Mouse (Mus musculus): ENCODE data around the gene Mien1. TPM values are rescaled to one million over a fixed set of nuclear protein-coding genes. Genes with fewer than 3 reads are reported as not detected.
A peak's percentile ranks its signal among the peaks of the same experiment; 100 is the strongest.

Gene Mien1
- polyA plus RNA-seq, 1 experiment from 2014 or later: 112 TPM

DNA sequence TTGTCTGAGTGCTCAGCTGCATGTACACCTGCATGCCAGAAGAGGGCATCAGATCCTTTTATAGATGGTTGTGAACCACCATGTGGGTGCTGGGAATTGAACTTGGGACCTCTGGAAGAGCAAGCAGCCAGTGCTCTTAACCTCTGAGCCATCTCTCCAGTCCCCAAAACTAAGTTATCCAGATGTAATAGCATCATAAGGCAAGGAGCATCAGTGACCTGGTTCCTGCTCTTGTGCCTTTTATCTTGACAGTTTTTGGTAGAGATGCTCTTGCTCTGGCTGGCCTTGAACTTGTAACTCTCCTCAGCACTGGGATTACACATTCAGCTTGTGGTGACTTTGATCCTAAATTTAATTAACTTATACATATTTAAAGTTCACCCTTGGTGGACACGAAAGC is 4.9 kb upstream of the Mien1 start:
- Histone ChIP-seq H3K27ac (replicated peaks) (no peak overlapping the region), H3K36me3 (no peaks in the 10 kb centered on the region), H3K27me3 (ENCODE audit: low read depth, poor library complexity, severe bottlenecking) (peaks cover 38% of the 10 kb centered on the region), H3K4me3 (no peak overlapping the region), H3K9me3 (replicated peaks) (no peaks in the 10 kb centered on the region), H3K4me1 (peaks cover 24% of the 10 kb centered on the region)
- DNase-seq (ENCODE audit: low spot score): no peak
- WGBS: 88% methylated on average over 1 of the region's 1 CpGs

DNA sequence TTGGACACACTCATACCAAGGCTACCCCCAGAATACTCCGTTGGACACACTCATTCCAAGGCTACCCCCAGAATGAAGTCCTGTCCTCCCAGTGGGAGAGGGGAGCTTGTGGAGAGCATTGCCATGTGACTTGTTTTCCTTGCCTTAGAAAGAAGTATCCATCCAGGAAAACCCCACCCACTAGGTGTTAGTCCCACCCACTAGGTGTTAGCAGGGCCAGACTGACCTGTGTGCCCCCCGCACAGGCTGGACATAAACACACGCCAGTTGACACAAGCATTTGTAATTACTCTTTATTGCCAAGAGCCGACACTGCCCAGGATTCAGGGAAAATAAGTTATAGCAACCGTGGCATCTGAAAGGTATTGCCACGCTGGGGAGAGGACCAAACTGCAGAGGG is 1.4 kb downstream of the Mien1 start:
- no peak overlapping the region for H3K27ac ChIP-seq (replicated peaks)
- no peaks in the 10 kb centered on the region for H3K27me3 ChIP-seq (ENCODE audit: low read depth, poor library complexity, severe bottlenecking)
- H3K4me3 ChIP-seq: peak overlapping the region; percentile 83; the same call in 1 of the 2 replicates
- H3K9me3 ChIP-seq (replicated peaks): no peaks in the 10 kb centered on the region
- WGBS: 91% methylated on average over 6 of the region's 6 CpGs
- peaks cover 52% of the 10 kb centered on the region for H3K36me3 ChIP-seq
- peaks cover 13% of the 10 kb centered on the region for H3K4me1 ChIP-seq
- DNase-seq (ENCODE audit: low spot score): no peak

DNA sequence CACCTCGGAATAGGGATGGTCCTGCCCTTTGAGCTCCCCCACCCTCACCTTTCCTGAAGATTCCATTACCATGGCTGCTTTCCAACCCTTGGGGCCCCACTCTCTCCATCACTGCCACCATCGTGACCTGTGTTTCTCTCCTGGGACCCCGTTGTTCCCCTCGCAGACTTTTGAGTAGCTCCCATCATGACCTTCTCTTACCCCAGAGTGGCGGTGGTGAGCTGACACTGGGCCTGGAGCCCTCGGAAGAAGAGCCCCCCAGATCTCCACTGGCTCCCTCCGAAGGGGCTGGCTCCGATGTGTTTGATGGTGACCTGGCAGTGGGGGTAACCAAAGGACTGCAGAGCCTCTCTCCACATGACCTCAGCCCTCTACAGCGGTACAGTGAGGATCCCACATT is 3.1 kb downstream of the Mien1 start:
- H3K4me3 ChIP-seq: no peak overlapping the region
- H3K4me1 ChIP-seq: peaks cover 13% of the 10 kb centered on the region
- WGBS: 90% methylated on average over 9 of the region's 9 CpGs
- H3K27me3 ChIP-seq (ENCODE audit: low read depth, poor library complexity, severe bottlenecking): no peaks in the 10 kb centered on the region
- peaks cover 69% of the 10 kb centered on the region for H3K36me3 ChIP-seq
- H3K27ac ChIP-seq (replicated peaks): no peak overlapping the region
- no peaks in the 10 kb centered on the region for H3K9me3 ChIP-seq (replicated peaks)
- DNase-seq (ENCODE audit: low spot score): no peak

DNA sequence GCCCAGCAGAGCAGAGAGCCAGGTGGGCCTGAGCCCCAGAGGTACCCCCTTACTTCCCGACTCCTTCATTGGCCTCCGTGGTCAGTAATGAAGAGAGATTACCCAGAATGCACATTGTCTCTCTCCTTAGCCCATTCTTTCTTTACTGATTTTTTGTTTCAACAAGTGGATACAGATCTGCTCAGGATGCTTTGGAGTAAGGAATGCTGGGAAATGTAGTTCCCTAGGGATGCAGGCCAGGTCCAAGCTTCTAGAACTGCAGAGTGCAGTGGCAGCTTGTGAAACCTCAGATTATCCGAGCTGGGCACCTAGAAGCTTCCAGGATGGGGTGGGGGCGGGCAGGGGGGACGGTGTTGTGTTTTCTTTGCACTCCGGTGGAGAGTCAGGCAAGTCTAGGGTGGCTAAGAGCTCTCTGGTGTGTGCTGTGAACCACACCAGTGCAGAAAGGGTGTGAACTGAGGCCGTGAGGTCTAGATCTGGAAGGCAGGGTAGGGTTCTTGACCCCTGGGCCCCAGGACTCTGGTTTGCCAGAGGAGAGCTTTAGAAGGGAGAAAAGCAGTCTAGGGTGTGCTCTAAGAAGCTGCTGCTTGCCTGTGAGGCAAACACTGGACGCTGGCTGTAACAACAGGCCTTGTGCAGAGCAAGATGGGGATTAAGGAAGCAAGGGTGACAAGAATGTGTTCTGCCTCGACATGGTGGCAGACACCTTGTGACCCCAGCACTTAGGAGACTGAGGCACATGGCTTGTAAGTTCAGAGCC is 6.9 kb downstream of the Mien1 start:
- Histone ChIP-seq H3K9me3 (replicated peaks) (no peaks in the 10 kb centered on the region), H3K4me3 (no peak overlapping the region), H3K27ac (replicated peaks) (no peak overlapping the region), H3K4me1 (no peaks in the 10 kb centered on the region), H3K27me3 (ENCODE audit: low read depth, poor library complexity, severe bottlenecking) (no peaks in the 10 kb centered on the region), H3K36me3 (peaks cover 94% of the 10 kb centered on the region)
- WGBS: 78% methylated on average over 9 of the region's 9 CpGs
- no peak for DNase-seq (ENCODE audit: low spot score)

DNA sequence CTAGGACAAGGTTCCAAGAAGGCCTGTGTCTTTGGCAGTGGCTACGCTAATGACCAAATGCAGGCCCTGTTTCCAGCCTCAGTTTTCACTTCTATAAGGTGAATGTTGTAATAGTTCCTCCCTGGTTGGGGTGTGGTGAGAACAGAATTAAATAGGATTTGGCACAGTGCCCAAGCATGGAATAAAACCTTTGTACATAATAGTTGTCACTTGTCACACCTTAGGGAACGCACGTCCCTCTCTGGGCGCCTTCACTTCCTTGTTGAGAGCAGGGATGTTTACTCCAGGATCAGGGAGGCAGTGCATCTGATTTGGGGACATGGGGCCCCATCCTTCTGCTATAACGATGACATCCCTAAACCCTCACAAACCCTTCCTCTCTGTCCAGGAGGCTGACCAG is 10.4 kb downstream of the Mien1 start:
- no peaks in the 10 kb centered on the region for H3K27me3 ChIP-seq (ENCODE audit: low read depth, poor library complexity, severe bottlenecking)
- WGBS: 91% methylated on average over 5 of the region's 5 CpGs
- no peak for DNase-seq (ENCODE audit: low spot score)
- peaks cover 81% of the 10 kb centered on the region for H3K36me3 ChIP-seq
- H3K4me1 ChIP-seq: no peaks in the 10 kb centered on the region
- H3K27ac ChIP-seq (replicated peaks): no peak overlapping the region
- no peak overlapping the region for H3K4me3 ChIP-seq
- H3K9me3 ChIP-seq (replicated peaks): no peaks in the 10 kb centered on the region

DNA sequence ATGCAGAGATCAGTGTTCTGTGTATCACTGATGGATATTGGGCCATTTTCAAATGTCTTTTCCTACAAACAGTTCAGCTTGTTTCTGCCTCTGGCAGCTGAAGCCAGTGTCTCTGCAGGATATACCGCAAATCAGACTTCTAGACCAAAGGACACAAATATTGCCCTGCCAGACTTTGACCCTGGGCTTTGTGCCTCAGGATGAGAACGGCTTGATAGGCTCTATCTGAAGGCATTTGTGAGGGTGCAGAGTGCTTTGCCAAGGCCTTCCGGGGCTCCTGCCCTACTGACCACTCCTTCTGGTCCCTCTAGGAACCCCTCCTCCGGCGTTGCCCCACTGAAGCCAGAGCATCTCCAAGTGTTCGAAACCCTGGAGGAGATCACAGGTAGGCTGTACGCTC is 12.2 kb downstream of the Mien1 start:
- peaks cover 81% of the 10 kb centered on the region for H3K36me3 ChIP-seq

DNA sequence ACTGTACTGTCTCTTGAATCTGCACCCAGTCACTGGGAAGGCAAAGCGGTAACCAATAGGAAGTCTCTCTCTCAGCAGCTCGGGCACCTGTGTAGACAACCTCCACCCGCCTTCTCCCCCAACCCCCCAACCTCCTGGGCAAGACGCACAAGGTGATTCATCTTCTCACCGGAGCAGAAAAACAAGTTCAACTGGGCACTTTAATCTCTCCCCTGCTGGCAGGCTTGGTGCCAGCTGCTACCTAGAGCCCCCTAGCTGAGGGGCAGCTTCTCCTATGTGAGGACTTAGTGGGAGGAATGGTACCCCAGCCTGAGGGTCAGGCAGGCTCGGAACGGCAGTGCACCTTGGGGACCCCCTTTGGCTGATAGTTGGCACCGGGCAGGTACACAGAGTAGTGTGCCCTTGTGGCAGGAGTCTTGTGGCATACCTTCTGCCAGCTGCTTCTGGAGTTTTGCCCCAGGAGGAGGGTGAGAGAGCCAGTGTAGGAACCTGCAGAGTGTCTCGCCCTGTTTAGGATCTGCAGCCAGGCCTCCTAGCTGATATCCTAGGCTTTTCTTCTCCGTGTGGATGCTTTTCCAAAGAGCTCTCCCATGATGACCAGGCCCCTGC is 19.7 kb downstream of the Mien1 start:
- Histone ChIP-seq H3K27me3 (ENCODE audit: low read depth, poor library complexity, severe bottlenecking) (peaks cover 14% of the 10 kb centered on the region), H3K4me1 (peaks cover 16% of the 10 kb centered on the region), H3K4me3 (no peak overlapping the region), H3K36me3 (peaks cover 31% of the 10 kb centered on the region), H3K27ac (replicated peaks) (no peak overlapping the region), H3K9me3 (replicated peaks) (no peaks in the 10 kb centered on the region)
- 83% methylated on average over 10 of the region's 10 CpGs for WGBS
- no peak for DNase-seq (ENCODE audit: low spot score)

More for the DNA sequence above, 12.2 kb downstream of the Mien1 start:
- Histone ChIP-seq H3K27me3 (ENCODE audit: low read depth, poor library complexity, severe bottlenecking) (no peaks in the 10 kb centered on the region), H3K4me1 (no peaks in the 10 kb centered on the region), H3K4me3 (no peak overlapping the region), H3K9me3 (replicated peaks) (no peaks in the 10 kb centered on the region), H3K27ac (replicated peaks) (no peak overlapping the region)
- WGBS: 91% methylated on average over 7 of the region's 7 CpGs
- DNase-seq (ENCODE audit: low spot score): no peak

DNA sequence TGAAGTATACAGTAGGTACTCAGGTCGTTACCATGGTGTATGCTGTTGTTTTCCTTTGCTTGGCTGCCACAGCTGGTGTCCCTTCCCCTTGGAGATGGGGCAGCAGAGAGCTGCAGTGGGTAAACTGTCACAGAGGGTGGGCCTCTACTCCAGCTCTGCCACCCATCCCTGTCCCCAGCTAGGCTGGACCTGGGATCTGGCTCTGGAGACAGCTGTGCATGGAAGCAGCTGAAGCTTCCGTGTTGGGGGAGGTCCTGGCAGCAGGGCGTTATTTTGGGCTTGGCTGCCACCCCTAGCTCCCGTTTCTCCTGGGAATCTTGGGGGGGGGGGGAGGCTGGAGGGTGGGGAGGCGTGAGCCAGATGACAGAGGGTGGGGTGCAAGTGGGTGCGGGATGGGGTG is 20.5 kb downstream of the Mien1 start:
- peaks cover 24% of the 10 kb centered on the region for H3K36me3 ChIP-seq
- peaks cover 24% of the 10 kb centered on the region for H3K4me1 ChIP-seq
- H3K27me3 ChIP-seq (ENCODE audit: low read depth, poor library complexity, severe bottlenecking): peaks cover 21% of the 10 kb centered on the region
- peak overlapping the region; percentile 28; the same call in 1 of the 2 replicates for H3K27ac ChIP-seq (replicated peaks)
- no peaks in the 10 kb centered on the region for H3K9me3 ChIP-seq (replicated peaks)
- DNase-seq (ENCODE audit: low spot score): no peak
- H3K4me3 ChIP-seq: no peak overlapping the region
- 77% methylated on average over 6 of the region's 6 CpGs for WGBS

DNA sequence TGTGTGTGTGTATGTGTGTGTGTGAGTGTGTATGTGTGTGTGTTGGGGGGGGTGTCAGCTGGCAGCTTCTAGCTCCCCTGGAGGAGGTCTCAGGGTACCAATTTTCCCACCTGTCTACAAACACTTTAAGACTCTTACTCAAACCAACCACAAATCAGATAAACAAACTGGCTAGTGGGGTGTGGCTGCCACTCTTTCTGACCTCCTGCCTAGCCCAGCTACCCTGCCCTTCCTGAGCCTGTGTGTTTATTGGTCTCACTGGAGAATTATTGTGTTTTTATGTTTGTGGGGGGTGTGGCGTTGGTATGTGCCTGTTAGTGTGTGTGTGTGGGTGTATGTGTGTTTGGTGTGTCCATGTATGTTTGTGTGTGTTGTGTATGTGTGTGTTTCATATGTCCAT is 21.7 kb downstream of the Mien1 start:
- no peak overlapping the region for H3K4me3 ChIP-seq
- no peak for DNase-seq (ENCODE audit: low spot score)
- peaks cover 12% of the 10 kb centered on the region; the same call in 1 of the 2 replicates for H3K36me3 ChIP-seq
- H3K9me3 ChIP-seq (replicated peaks): no peaks in the 10 kb centered on the region
- H3K27ac ChIP-seq (replicated peaks): no peak overlapping the region
- H3K4me1 ChIP-seq: peaks cover 34% of the 10 kb centered on the region
- 92% methylated on average over 1 of the region's 1 CpGs for WGBS
- peaks cover 33% of the 10 kb centered on the region for H3K27me3 ChIP-seq (ENCODE audit: low read depth, poor library complexity, severe bottlenecking)

DNA sequence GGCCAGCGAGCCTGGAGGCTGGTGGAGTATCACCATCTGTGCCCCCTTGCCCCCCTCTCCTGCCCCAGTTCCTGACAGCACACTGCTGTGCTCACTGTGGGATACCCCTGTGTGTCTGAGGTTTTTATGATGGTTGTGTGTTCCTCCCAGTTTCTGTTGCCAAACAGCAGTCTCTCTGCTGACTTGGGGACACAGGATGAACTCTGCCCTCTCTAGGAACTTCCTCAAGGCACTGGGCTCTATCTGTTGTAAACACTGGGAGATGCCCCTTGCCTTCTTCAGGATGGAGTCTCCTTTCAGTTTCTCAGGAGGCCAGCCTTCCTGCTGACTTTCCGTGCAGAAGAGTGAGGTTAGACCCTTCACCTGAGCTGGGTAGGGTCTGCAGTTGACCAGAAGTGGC is 24.6 kb downstream of the Mien1 start:
- 27% methylated on average over 2 of the region's 2 CpGs for WGBS
- H3K27me3 ChIP-seq (ENCODE audit: low read depth, poor library complexity, severe bottlenecking): peaks cover 62% of the 10 kb centered on the region
- peak overlapping the region; percentile 96 for H3K4me3 ChIP-seq

DNA sequence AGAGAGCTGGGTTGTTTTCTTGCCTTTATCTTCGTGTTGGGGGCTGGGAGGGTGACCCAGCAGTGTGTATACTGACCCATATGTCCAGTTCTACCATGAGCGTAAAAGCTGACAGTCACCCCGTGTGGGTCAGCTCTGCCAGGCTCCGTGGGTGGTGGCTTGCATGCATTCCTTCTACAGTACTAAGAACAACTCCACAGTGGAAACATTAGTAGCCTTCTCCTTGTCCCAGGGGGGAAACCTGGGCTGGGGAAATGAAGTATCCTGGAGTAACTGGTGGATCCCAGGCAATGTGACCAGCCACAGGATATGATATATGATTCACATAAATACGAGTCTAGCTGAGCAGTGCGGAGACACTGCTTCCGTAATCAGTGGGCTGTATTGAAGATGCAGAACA is 25.1 kb downstream of the Mien1 start:
- peak overlapping the region; percentile 96 for H3K4me3 ChIP-seq
- H3K27me3 ChIP-seq (ENCODE audit: low read depth, poor library complexity, severe bottlenecking): peaks cover 64% of the 10 kb centered on the region
- no peaks in the 10 kb centered on the region for H3K36me3 ChIP-seq
- no peak for DNase-seq (ENCODE audit: low spot score)
- WGBS: 36% methylated on average over 7 of the region's 7 CpGs
- H3K9me3 ChIP-seq (replicated peaks): no peaks in the 10 kb centered on the region
- H3K27ac ChIP-seq (replicated peaks): peak overlapping the region; percentile 92
- H3K4me1 ChIP-seq: peaks cover 56% of the 10 kb centered on the region

More for the DNA sequence above, 24.6 kb downstream of the Mien1 start:
- no peaks in the 10 kb centered on the region for H3K36me3 ChIP-seq
- no peak for DNase-seq (ENCODE audit: low spot score)
- no peak overlapping the region for H3K27ac ChIP-seq (replicated peaks)
- peaks cover 52% of the 10 kb centered on the region for H3K4me1 ChIP-seq
- no peaks in the 10 kb centered on the region for H3K9me3 ChIP-seq (replicated peaks)

DNA sequence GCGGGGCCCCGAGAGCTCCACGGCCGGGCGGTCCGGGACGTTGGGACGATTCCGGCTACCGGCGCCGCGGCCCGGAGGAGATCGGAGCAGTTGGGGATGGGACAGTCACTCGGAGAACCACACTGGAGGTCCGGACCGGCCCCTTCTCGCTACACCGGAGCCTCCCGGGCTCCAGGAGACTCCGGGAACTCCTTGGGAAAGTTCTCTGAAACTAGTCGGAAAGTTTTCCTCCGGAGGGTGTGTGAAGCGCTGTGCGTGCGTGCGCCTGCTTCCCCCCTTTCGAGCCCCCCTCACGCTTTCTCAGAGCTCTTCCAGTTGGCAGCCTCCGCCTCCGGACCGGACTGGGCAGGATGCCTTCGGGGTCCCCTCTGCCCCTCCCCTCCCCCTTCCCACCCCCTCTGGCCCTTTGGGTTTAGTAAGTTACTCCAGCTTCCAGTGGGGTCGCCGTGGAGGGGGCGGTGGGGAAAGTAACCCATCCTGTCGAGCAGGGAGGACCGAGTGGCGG is 25.9 kb downstream of the Mien1 start:
- WGBS: under 1% methylated on average over 40 of the region's 40 CpGs
- peak; percentile 72 for DNase-seq (ENCODE audit: low spot score)
- Histone ChIP-seq H3K27ac (replicated peaks) (peak overlapping the region; percentile 92), H3K27me3 (ENCODE audit: low read depth, poor library complexity, severe bottlenecking) (peaks cover 64% of the 10 kb centered on the region), H3K9me3 (replicated peaks) (no peaks in the 10 kb centered on the region), H3K4me3 (peak overlapping the region; percentile 96), H3K4me1 (peaks cover 54% of the 10 kb centered on the region), H3K36me3 (no peaks in the 10 kb centered on the region)

DNA sequence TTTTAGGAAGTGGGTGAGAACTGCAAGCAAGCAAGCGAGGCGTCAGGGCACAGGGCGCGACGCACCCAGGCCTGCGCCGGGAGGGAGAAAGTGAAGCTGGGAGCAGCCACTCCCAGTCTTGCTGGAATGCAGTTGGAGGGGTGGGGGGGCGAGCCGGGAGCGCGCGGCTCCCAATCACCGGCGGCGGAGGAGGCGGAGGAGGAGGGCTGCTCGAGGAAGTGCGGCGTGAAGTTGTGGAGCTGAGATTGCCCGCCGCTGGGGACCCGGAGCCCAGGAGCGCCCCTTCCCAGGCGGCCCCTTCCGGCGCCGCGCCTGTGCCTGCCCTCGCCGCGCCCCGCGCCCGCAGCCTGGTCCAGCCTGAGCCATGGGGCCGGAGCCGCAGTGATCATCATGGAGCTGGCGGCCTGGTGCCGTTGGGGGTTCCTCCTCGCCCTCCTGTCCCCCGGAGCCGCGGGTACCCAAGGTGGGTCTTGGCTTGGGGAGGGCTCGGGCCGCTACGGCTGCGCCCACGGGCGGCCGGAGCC is 26.5 kb downstream of the Mien1 start, which contains the start of gene Erbb2:
Gene Erbb2, plus strand, starts transcription at position 198 of the 524 bp plus-strand sequence.
- peaks cover 64% of the 10 kb centered on the region for H3K27me3 ChIP-seq (ENCODE audit: low read depth, poor library complexity, severe bottlenecking)
- H3K27ac ChIP-seq (replicated peaks): peak within 1 kb of the TSS; percentile 92
- peak within 1 kb of the TSS; percentile 96 for H3K4me3 ChIP-seq
- WGBS: under 1% methylated on average over 48 of the region's 49 CpGs
- H3K9me3 ChIP-seq (replicated peaks): no peaks in the 10 kb centered on the region
- DNase-seq (ENCODE audit: low spot score): peak; percentile 85
- H3K36me3 ChIP-seq: no peaks in the 10 kb centered on the region
- peaks cover 54% of the 10 kb centered on the region for H3K4me1 ChIP-seq
